Mouse (Mus musculus) adrenal gland, adult 18-20 months (tissue): ENCODE results near the gene Calb2. TPM values are rescaled to one million over a fixed set of nuclear protein-coding genes. Genes with fewer than 3 reads are reported as not detected.

Experiments used
- DNase-seq, 2 experiments: peaks; one replicate each; pipeline ENCODE4 v3.0.0; 2021 to 2022; ENCODE audit warnings: low spot score in 2 of 2
- total RNA-seq, 2 experiments: library from RNA; stranded (reverse); gene quantifications; 1 replicate in 1 of 2; 2 replicates in 1 of 2; pipeline ENCODE4 v1.2.3; 2021

Calb2 gene
- total RNA-seq, 2 experiments from 2014 or later = 0.36 to 1.2 TPM

- DNase-seq = no peak
Observed at GRCm38 (mm10) chr8:110134236-110134635, 33.8 kb downstream of the Calb2 start.

GRCm38 (mm10) chr8:110130537-110130936 lies 37.5 kb downstream of the Calb2 start:
- peak; percentile 69 to 75 for DNase-seq

- DNase-seq = peak in 1 of 2 experiments; percentile 3
Observed at GRCm38 (mm10) chr8:110119715-110120114, 48.3 kb downstream of the Calb2 start.

- no peak for DNase-seq
Observed at GRCm38 (mm10) chr8:110102653-110103052, 65.4 kb downstream of the Calb2 start, which contains the start of gene Gm17720. Gene Gm17720 (minus strand): TSS chr8:110102753.

GRCm38 (mm10) chr8:110101676-110102075 lies 66.3 kb downstream of the Calb2 start:
- DNase-seq = no peak

GRCm38 (mm10) chr8:110100907-110101306 lies 67.1 kb downstream of the Calb2 start, which contains the start of gene Gm21964:
Gene Gm21964 (plus strand): TSS chr8:110101207.
- no peak for DNase-seq

GRCm38 (mm10) chr8:110091869-110092268 lies 76.1 kb downstream of the Calb2 start:
- no peak for DNase-seq

Other genes with a start within 250 kb of the Calb2 start
- gene Marveld3, start 206.0 kb downstream of the Calb2 start, total RNA-seq = under 1 TPM; 0.19 to 0.23 TPM
- gene Tat, start 177.8 kb downstream of the Calb2 start, total RNA-seq = 1 to 10 TPM in 1 of 2 experiments, under 1 TPM in 1; 0.13 to 1.3 TPM
- gene Chst4, start 128.5 kb downstream of the Calb2 start, total RNA-seq = 1 to 10 TPM; 1.5 to 2.4 TPM
- gene Zfp612, start 88.5 kb downstream of the Calb2 start, total RNA-seq = 10 to 100 TPM in 1 of 2 experiments, 1 to 10 TPM in 1; 7.7 to 10.1 TPM
- gene Gm21964, start 67.0 kb downstream of the Calb2 start, total RNA-seq = not detected
- not detected for gene Gm17720, start 65.5 kb downstream of the Calb2 start, total RNA-seq
- gene Cmtr2, start 47.5 kb upstream of the Calb2 start, total RNA-seq = 1 to 10 TPM; 7.3 to 8.0 TPM
- under 1 TPM; 0.03 to 0.17 TPM for gene Hydin, start 98.8 kb upstream of the Calb2 start, total RNA-seq